Mouse (Mus musculus) limb, embryonic 10.5 days (tissue): Measurements from ENCODE around the gene Dmap1. TPM values are rescaled to one million over a fixed set of nuclear protein-coding genes. Genes with fewer than 3 reads are reported as not detected.

ENCODE experiments used
- DNase-seq: peaks from one replicate; pipeline ENCODE4 v3.0.0-alpha.2; 2017; ENCODE audit warnings: low spot score
- H3K27ac ChIP-seq: fragments of 300-500 bp; sonication (generic); 2 replicates; pipeline ENCODE4 v1.5.1; 2016; ENCODE audit warnings: mild to moderate bottlenecking
- H3K27me3 ChIP-seq: fragments of 300-500 bp; sonication (generic); 2 replicates; pipeline ENCODE4 v1.6.1; 2016; ENCODE audit warnings: low read depth, mild to moderate bottlenecking; ENCODE audit not compliant: poor library complexity, severe bottlenecking
- H3K36me3 ChIP-seq: fragments of 300-500 bp; sonication (generic); 2 replicates; pipeline ENCODE4 v1.6.1; 2016; ENCODE audit warnings: mild to moderate bottlenecking, moderate library complexity
- H3K4me1 ChIP-seq: fragments of 300-500 bp; sonication (generic); 2 replicates; pipeline ENCODE4 v1.6.1; 2016
- H3K4me3 ChIP-seq: fragments of 300-500 bp; sonication (generic); 2 replicates; pipeline ENCODE4 v1.5.1; 2016; ENCODE audit warnings: mild to moderate bottlenecking, moderate library complexity
- H3K9me3 ChIP-seq: fragments of 300-500 bp; sonication (generic); replicated peaks from 2 replicates; pipeline ENCODE4 v1.6.1; 2016; ENCODE audit warnings: mild to moderate bottlenecking
- WGBS: fragments of 180-500 bp; shearing (Covaris S2); methylation state at CpG from one replicate; pipeline ENCODE4 v1.1.7; 2016; 5-methylcytosine and 5-hydroxymethylcytosine counted together
- polyA plus RNA-seq: library from polyadenylated mRNA; unstranded; fragments of >200 nt; fragmentation: Nextera tagmentation; extraction: Ambion mirVana; gene quantifications from 2 replicates; pipeline ENCODE4 v1.2.1, GENCODE M21; 2016

Dmap1 gene
- polyA plus RNA-seq, 1 experiment from 2014 or later: 92.2 TPM

- Histone ChIP-seq H3K27ac (no peak overlapping the region), H3K36me3 (peaks cover 55% of the 10 kb centered on the region), H3K27me3 (no peaks in the 10 kb centered on the region), H3K4me1 (peaks cover 8% of the 10 kb centered on the region; the same call in 1 of the 2 replicates), H3K9me3 (no peaks in the 10 kb centered on the region), H3K4me3 (no peak overlapping the region)
- WGBS: 77% methylated on average over 9 of the region's 9 CpGs
- no peak for DNase-seq
Observed at GRCm38 (mm10) chr4:117672042-117672441, 10.0 kb downstream of the Dmap1 start.

GRCm38 (mm10) chr4:117669874-117670273 lies 12.2 kb downstream of the Dmap1 start:
- Histone ChIP-seq H3K9me3 (no peaks in the 10 kb centered on the region), H3K36me3 (peaks cover 36% of the 10 kb centered on the region), H3K4me1 (peaks cover 17% of the 10 kb centered on the region), H3K27me3 (no peaks in the 10 kb centered on the region), H3K27ac (no peak overlapping the region), H3K4me3 (no peak overlapping the region)
- DNase-seq: no peak
- WGBS: 73% methylated on average over 7 of the region's 7 CpGs

- H3K27ac ChIP-seq: no peak overlapping the region
- H3K4me1 ChIP-seq: peaks cover 24% of the 10 kb centered on the region
- H3K9me3 ChIP-seq: no peaks in the 10 kb centered on the region
- H3K4me3 ChIP-seq: no peak overlapping the region
- H3K36me3 ChIP-seq: peaks cover 18% of the 10 kb centered on the region
- 69% methylated on average over 8 of the region's 8 CpGs for WGBS
- no peaks in the 10 kb centered on the region for H3K27me3 ChIP-seq
- no peak for DNase-seq
Observed at GRCm38 (mm10) chr4:117666054-117666453, 16.0 kb downstream of the Dmap1 start.

DNA sequence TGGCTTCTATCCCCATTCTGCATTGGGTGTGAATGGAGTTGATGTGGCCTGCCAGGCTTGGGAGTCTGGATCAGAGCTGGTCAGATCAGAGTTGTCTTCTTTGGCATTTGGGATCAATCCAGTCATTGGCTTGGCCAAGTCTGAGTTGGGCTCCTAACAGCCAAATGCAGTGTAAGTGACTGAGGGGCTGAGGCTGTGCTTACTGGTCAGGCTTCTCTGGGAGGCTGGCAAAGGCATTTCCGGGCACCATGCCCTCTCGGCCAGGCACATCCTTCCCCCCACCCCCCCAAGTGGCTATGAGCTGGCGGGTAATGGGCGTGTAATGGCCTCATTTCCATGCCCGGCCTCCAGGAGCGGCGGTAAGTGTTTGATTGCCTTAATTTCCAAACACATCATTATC lies 16.5 kb downstream of the Dmap1 start:
- H3K27ac ChIP-seq: no peak overlapping the region
- H3K4me3 ChIP-seq: no peak overlapping the region
- DNase-seq: no peak
- 79% methylated on average over 7 of the region's 7 CpGs for WGBS
- no peaks in the 10 kb centered on the region for H3K9me3 ChIP-seq
- peaks cover 30% of the 10 kb centered on the region for H3K4me1 ChIP-seq
- peaks cover 23% of the 10 kb centered on the region for H3K36me3 ChIP-seq
- H3K27me3 ChIP-seq: no peaks in the 10 kb centered on the region

GRCm38 (mm10) chr4:117664411-117665137 lies 17.5 kb downstream of the Dmap1 start:
- WGBS: 83% methylated on average over 10 of the region's 10 CpGs
- no peak for DNase-seq
- H3K4me3 ChIP-seq: no peak overlapping the region
- H3K27ac ChIP-seq: no peak overlapping the region
- peaks cover 22% of the 10 kb centered on the region for H3K36me3 ChIP-seq
- no peaks in the 10 kb centered on the region for H3K27me3 ChIP-seq
- no peaks in the 10 kb centered on the region for H3K9me3 ChIP-seq
- peaks cover 33% of the 10 kb centered on the region for H3K4me1 ChIP-seq

- WGBS: 91% methylated on average over 5 of the region's 5 CpGs
- no peak for DNase-seq
- H3K27me3 ChIP-seq: no peaks in the 10 kb centered on the region
- H3K4me3 ChIP-seq: no peak overlapping the region
- peaks cover 68% of the 10 kb centered on the region for H3K4me1 ChIP-seq
- peaks cover 17% of the 10 kb centered on the region for H3K36me3 ChIP-seq
- peak overlapping the region; percentile 87 for H3K27ac ChIP-seq
- no peaks in the 10 kb centered on the region for H3K9me3 ChIP-seq
Observed at GRCm38 (mm10) chr4:117660001-117660400, 22.1 kb downstream of the Dmap1 start.

DNA sequence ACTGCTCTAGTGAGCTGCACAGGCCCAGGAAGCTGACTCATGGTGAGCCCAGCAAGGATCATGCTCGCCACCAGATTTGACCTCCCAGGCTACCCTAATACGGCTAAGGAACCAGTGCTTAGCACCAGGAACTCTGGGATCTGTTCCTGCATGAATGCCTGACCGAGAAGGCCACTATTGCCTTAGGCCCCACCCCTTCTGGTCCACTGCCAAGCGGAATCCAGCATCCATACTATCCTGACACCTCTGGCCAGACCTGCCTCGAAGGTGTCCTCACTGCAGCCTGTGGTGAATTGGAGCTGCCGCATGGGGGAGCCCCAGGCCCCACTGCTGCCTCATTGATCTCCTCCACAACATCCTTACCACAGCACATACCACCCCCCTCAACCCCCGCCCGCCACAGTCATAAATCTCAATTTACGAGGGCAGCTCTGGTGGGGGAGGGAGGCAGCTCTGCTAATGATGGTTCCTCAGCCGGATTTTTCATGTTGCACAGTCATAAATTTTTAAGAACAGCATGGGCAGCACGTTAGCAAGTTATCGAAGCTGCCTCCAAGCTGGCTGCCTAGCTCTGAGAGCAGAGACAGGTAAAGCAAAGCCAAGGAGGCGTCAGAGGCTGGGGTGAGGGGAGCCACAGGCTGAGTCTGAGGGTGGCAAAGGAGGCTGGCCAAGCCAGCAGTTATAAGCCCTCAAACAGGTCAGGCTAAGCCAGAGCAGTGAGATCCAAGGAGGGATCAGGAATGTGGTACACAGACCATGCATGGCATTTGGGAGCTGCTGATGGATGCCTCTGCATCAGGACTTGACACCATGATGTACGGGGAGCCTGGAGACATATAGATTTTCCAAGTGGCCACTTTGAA lies 23.3 kb downstream of the Dmap1 start:
- Histone ChIP-seq H3K36me3 (peaks cover 17% of the 10 kb centered on the region), H3K27me3 (no peaks in the 10 kb centered on the region), H3K4me3 (peak overlapping the region; percentile 16; the same call in 1 of the 2 replicates), H3K27ac (peak overlapping the region; percentile 87), H3K4me1 (peaks cover 70% of the 10 kb centered on the region), H3K9me3 (no peaks in the 10 kb centered on the region)
- WGBS: 7% methylated on average over 14 of the region's 14 CpGs
- peak; percentile 96 for DNase-seq

- H3K9me3 ChIP-seq: no peaks in the 10 kb centered on the region
- no peak for DNase-seq
- H3K27me3 ChIP-seq: no peaks in the 10 kb centered on the region
- 41% methylated on average over 4 of the region's 4 CpGs for WGBS
- H3K4me3 ChIP-seq: no peak overlapping the region
- H3K4me1 ChIP-seq: peaks cover 82% of the 10 kb centered on the region
- H3K36me3 ChIP-seq: peaks cover 17% of the 10 kb centered on the region
- peak overlapping the region; percentile 87 for H3K27ac ChIP-seq
Observed at GRCm38 (mm10) chr4:117657646-117658045, 24.4 kb downstream of the Dmap1 start.

- WGBS: 7% methylated on average over 6 of the region's 6 CpGs
Observed at GRCm38 (mm10) chr4:117656961-117657360, 25.1 kb downstream of the Dmap1 start.

GRCm38 (mm10) chr4:117655500-117655863 lies 26.6 kb downstream of the Dmap1 start:
- H3K36me3 ChIP-seq: peaks cover 3% of the 10 kb centered on the region
- H3K27me3 ChIP-seq: no peaks in the 10 kb centered on the region
- H3K4me1 ChIP-seq: peaks cover 95% of the 10 kb centered on the region
- 8% methylated on average over 5 of the region's 5 CpGs for WGBS
- DNase-seq: peak; percentile 61
- H3K27ac ChIP-seq: peak overlapping the region; percentile 82
- no peak overlapping the region for H3K4me3 ChIP-seq
- H3K9me3 ChIP-seq: no peaks in the 10 kb centered on the region

More at GRCm38 (mm10) chr4:117656961-117657360, 25.1 kb downstream of the Dmap1 start:
- H3K27ac ChIP-seq: peak overlapping the region; percentile 87
- H3K4me1 ChIP-seq: peaks cover 89% of the 10 kb centered on the region
- DNase-seq: peak; percentile 76
- peaks cover 15% of the 10 kb centered on the region for H3K36me3 ChIP-seq
- H3K9me3 ChIP-seq: no peaks in the 10 kb centered on the region
- 0 out of 2 replicates have a peak overlapping the region, but pooled peaks have one; percentile 11 for H3K4me3 ChIP-seq
- no peaks in the 10 kb centered on the region for H3K27me3 ChIP-seq

DNA sequence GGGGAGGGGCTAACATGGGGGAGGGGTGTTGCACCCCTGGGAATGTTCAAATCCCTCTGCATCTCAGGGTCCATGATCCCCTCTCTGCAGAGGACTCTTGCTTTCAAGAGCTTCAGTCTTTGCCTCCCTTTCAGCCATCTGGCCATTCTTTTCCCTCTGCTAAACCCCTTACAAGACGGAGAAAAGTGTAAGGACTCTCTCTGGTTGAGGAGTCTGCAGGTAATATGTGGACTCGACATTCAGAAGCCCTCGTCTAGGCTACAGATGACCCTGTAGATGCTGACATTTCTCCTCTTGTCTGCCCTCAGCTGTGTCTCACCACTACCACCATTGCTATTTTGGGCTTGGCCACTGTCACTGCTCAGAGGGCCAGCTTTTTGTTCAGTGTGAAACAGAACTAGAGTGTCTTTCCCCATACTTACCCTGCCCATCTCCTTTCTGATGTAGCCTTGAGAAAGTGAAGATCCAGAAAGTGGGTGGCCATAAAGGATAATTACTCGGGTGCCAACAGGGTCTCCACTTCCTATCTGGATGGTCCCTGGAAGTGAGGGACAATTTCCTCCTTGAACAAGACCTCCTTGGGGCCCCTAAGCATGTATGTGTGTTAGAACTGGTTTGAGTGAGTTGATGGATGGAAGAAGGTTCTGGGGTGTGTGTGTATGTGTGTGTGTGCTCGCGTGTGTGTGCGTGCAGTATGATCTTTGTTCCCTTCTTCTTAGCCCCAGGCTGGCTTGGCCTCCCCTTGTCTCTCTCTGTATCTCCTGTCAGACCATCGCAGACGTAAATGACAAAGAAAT lies 27.2 kb downstream of the Dmap1 start:
- no peak for DNase-seq
- Histone ChIP-seq H3K27me3 (no peaks in the 10 kb centered on the region), H3K27ac (peak overlapping the region; percentile 82), H3K4me1 (peaks cover 98% of the 10 kb centered on the region), H3K36me3 (peaks cover 8% of the 10 kb centered on the region), H3K9me3 (no peaks in the 10 kb centered on the region), H3K4me3 (no peak overlapping the region)
- WGBS: 22% methylated on average over 9 of the region's 9 CpGs

GRCm38 (mm10) chr4:117654016-117654702 lies 27.9 kb downstream of the Dmap1 start:
- Histone ChIP-seq H3K36me3 (peaks cover 13% of the 10 kb centered on the region), H3K9me3 (no peaks in the 10 kb centered on the region), H3K27ac (peak overlapping the region; percentile 82), H3K27me3 (no peaks in the 10 kb centered on the region), H3K4me3 (0 out of 2 replicates have a peak overlapping the region, but pooled peaks have one; percentile 3), H3K4me1 (peaks cover 98% of the 10 kb centered on the region)
- 11% methylated on average over 10 of the region's 10 CpGs for WGBS
- DNase-seq: peak; percentile 56
